ENCODE assay signal across 32 mouse cellular contexts in genomic region chr12:48439333-48440046, GRCm38 (mm10).
A peak's percentile ranks its signal among the peaks of the same experiment; 100 is the strongest.
DNase-seq lines count a peak whose midpoint lies in the region; ATAC-seq lines count a peak whose summit lies in the region.
"Had no signal": no experiment of that assay in that cellular context is flagged by ENCODE, and none has a peak within 500 bp of the region (broad histone marks: within the 10 kb centered on the region; RNA-seq: fewer than 3 reads in every experiment).

No protein-coding gene starts in this region.

- intact Hi-C loops in left cerebral cortex, postnatal 36 days (cut with DNase I), result no loop called here

- no peaks in the 10 kb centered on the region for H3K9me3 ChIP-seq in forebrain, embryonic 14.5 days (replicated peaks; ENCODE audit: control insufficient read depth, low read length)
- H3K9me3 ChIP-seq in forebrain, embryonic 12.5 days, result no peaks in the 10 kb centered on the region
- H3K9me3 ChIP-seq: embryonic facial prominence, embryonic 10.5 days; embryonic facial prominence, embryonic 13.5 days; heart, embryonic 12.5 days; heart, embryonic 15.5 days; hindbrain, embryonic 10.5 days; hindbrain, embryonic 13.5 days; intestine, embryonic 15.5 days had no signal

- no peak overlapping the region for H3K4me2 ChIP-seq in forebrain, embryonic 14.5 days (ENCODE audit: low read length)
- no peak overlapping the region for H3K4me2 ChIP-seq in forebrain, embryonic 12.5 days
- H3K4me2 ChIP-seq: embryonic facial prominence, embryonic 13.5 days; heart, embryonic 12.5 days; heart, embryonic 15.5 days; hindbrain, embryonic 13.5 days; intestine, embryonic 15.5 days had no signal

- no peak overlapping the region for H3K4me3 ChIP-seq in forebrain, embryonic 14.5 days (ENCODE audit: low read depth, low read length)
- H3K4me3 ChIP-seq in forebrain, embryonic 12.5 days (replicated peaks), result no peak overlapping the region
- H3K4me3 ChIP-seq: embryonic facial prominence, embryonic 10.5 days; embryonic facial prominence, embryonic 13.5 days; erythroblast, embryonic 14.5 days; gastrocnemius, adult 2 months; heart, embryonic 12.5 days; heart, embryonic 15.5 days; hindbrain, embryonic 10.5 days; hindbrain, embryonic 13.5 days; intestine, embryonic 15.5 days had no signal

- no peaks in the 10 kb centered on the region for H3K4me1 ChIP-seq in forebrain, embryonic 14.5 days (ENCODE audit: control insufficient read depth, insufficient read depth, low read length)
- H3K4me1 ChIP-seq in forebrain, embryonic 12.5 days, result no peaks in the 10 kb centered on the region
- H3K4me1 ChIP-seq: embryonic facial prominence, embryonic 10.5 days; embryonic facial prominence, embryonic 13.5 days; heart, embryonic 12.5 days; heart, embryonic 15.5 days; hindbrain, embryonic 10.5 days; hindbrain, embryonic 13.5 days; intestine, embryonic 15.5 days had no signal

- WGBS in forebrain, embryonic 14.5 days, result 74% methylated on average over 4 of the region's 4 CpGs
- 76% methylated on average over 4 of the region's 4 CpGs for WGBS in forebrain, embryonic 12.5 days

- peak; percentile 75; the same call in 1 of the 2 replicates for ATAC-seq in forebrain, embryonic 14.5 days
- ATAC-seq in forebrain, embryonic 12.5 days (ENCODE audit: low FRiP score), result no peak
- ATAC-seq: hindbrain, embryonic 16.5 days; intestine, embryonic 15.5 days had no signal

- no peaks in the 10 kb centered on the region for H3K27me3 ChIP-seq in forebrain, embryonic 14.5 days (replicated peaks; ENCODE audit: control insufficient read depth, insufficient read depth, low read length)
- H3K27me3 ChIP-seq in forebrain, embryonic 12.5 days, result no peaks in the 10 kb centered on the region
- H3K27me3 ChIP-seq: embryonic facial prominence, embryonic 13.5 days; heart, embryonic 12.5 days; heart, embryonic 15.5 days; hindbrain, embryonic 13.5 days; intestine, embryonic 15.5 days had no signal

- H3K9ac ChIP-seq in forebrain, embryonic 14.5 days (ENCODE audit: low read length), result no peak overlapping the region
- no peak overlapping the region for H3K9ac ChIP-seq in forebrain, embryonic 12.5 days
- H3K9ac ChIP-seq: embryonic facial prominence, embryonic 13.5 days; heart, embryonic 12.5 days; heart, embryonic 15.5 days; hindbrain, embryonic 13.5 days; intestine, embryonic 15.5 days had no signal

- DNase-seq in forebrain, embryonic 14.5 days (ENCODE audit: low spot score), result peak; percentile 52
- peak; percentile 4 to 6 for DNase-seq in left cerebral cortex, postnatal 36 days (ENCODE audit: low spot score in 2 of 2)
- no peak for DNase-seq in left cerebral cortex, adult 11 months (ENCODE audit: low spot score)
- DNase-seq in brain, embryonic 18.5 days (ENCODE audit: low read depth, low spot score), result peak; percentile 39
- peak; percentile 47 for DNase-seq in telencephalon, adult 2 months (ENCODE audit: low read depth, low spot score)
- DNase-seq in embryo, embryonic 10 days (ENCODE audit: low spot score), result no peak
- no peak for DNase-seq in heart, adult 18-20 months
- DNase-seq: adrenal gland, adult 2 months; adrenal gland, postnatal 14 days; B cell, adult 2 months; cerebellum, adult 11 months; cerebellum, adult 2 months; cerebellum, adult 9-11 months; cerebellum, postnatal 25 days; embryo, embryonic 11 days; gastrocnemius, adult 2 months; gastrocnemius, postnatal 14 days; heart, adult 11 months; heart, postnatal 10 days; heart, postnatal 36 days; kidney, adult 11 months; kidney, adult 8-10 months had no signal

- H3K27ac ChIP-seq in forebrain, embryonic 14.5 days (ENCODE audit: low read depth, low read length), result no peak overlapping the region
- no peak overlapping the region for H3K27ac ChIP-seq in forebrain, embryonic 12.5 days
- H3K27ac ChIP-seq: embryonic facial prominence, embryonic 10.5 days; embryonic facial prominence, embryonic 13.5 days; gastrocnemius, adult 2 months; heart, embryonic 15.5 days; hindbrain, embryonic 10.5 days; hindbrain, embryonic 13.5 days; intestine, embryonic 15.5 days had no signal

- H3K36me3 ChIP-seq in forebrain, embryonic 14.5 days (ENCODE audit: control insufficient read depth, insufficient read depth, low read length), result no peaks in the 10 kb centered on the region
- no peaks in the 10 kb centered on the region for H3K36me3 ChIP-seq in forebrain, embryonic 12.5 days (replicated peaks)
- H3K36me3 ChIP-seq: embryonic facial prominence, embryonic 10.5 days; embryonic facial prominence, embryonic 13.5 days; heart, embryonic 12.5 days; heart, embryonic 15.5 days; hindbrain, embryonic 10.5 days; hindbrain, embryonic 13.5 days; intestine, embryonic 15.5 days had no signal

Comparison
In these comparisons a context has a peak if more than half of its experiments do, and no peak if none do; other contexts are left out.
1. DNase-seq: peak in forebrain, embryonic 14.5 days (single experiment), left cerebral cortex, postnatal 36 days (2 of 2), brain, embryonic 18.5 days (single experiment) and telencephalon, adult 2 months (single experiment); none in left cerebral cortex, adult 11 months (single experiment), embryo, embryonic 10 days (single experiment) and heart, adult 18-20 months (0 of 2).